Mouse (Mus musculus) hindbrain, embryonic 10.5 days (tissue): ENCODE data around the gene Mturn. TPM values are rescaled to one million over a fixed set of nuclear protein-coding genes. Genes with fewer than 3 reads are reported as not detected.

Experiments used
- DNase-seq: peaks from one replicate; pipeline ENCODE4 v3.0.0-alpha.2; 2017; ENCODE audit warnings: low spot score
- H3K27ac ChIP-seq: fragments of 300-500 bp; sonication (generic); 2 replicates; pipeline ENCODE4 v1.5.1; 2016; ENCODE audit warnings: mild to moderate bottlenecking, moderate library complexity
- H3K27me3 ChIP-seq: fragments of 300-500 bp; sonication (generic); 2 replicates; pipeline ENCODE4 v1.6.1; 2016; ENCODE audit warnings: mild to moderate bottlenecking; ENCODE audit not compliant: poor library complexity, insufficient read depth, severe bottlenecking
- H3K36me3 ChIP-seq: fragments of 300-500 bp; sonication (generic); 2 replicates; pipeline ENCODE4 v1.6.1; 2016; ENCODE audit warnings: mild to moderate bottlenecking, moderate library complexity
- H3K4me1 ChIP-seq: fragments of 300-500 bp; sonication (generic); replicated peaks from 2 replicates; pipeline ENCODE4 v1.6.1; 2016; ENCODE audit warnings: mild to moderate bottlenecking
- H3K4me3 ChIP-seq: fragments of 300-500 bp; sonication (generic); 2 replicates; pipeline ENCODE4 v1.5.1; 2016; ENCODE audit warnings: mild to moderate bottlenecking, moderate library complexity
- H3K9me3 ChIP-seq: fragments of 300-500 bp; sonication (generic); 2 replicates; pipeline ENCODE4 v1.6.1; 2016; ENCODE audit warnings: mild to moderate bottlenecking, moderate library complexity
- WGBS: fragments of 180-500 bp; shearing (Covaris S2); methylation state at CpG from one replicate; pipeline ENCODE4 v1.1.7; 2016; 5-methylcytosine and 5-hydroxymethylcytosine counted together
- polyA plus RNA-seq: library from polyadenylated mRNA; unstranded; fragments of >200 nt; fragmentation: Nextera tagmentation; extraction: Ambion mirVana; gene quantifications from 2 replicates; pipeline ENCODE4 v1.2.1, GENCODE M21; 2016

The Mturn gene
- polyA plus RNA-seq, 1 experiment from 2014 or later = 26.4 TPM

GRCm38 (mm10) chr6:54685716-54686395 lies 4.4 kb downstream of the Mturn start:
- H3K4me3 ChIP-seq = no peak overlapping the region
- H3K27me3 ChIP-seq = peaks cover 24% of the 10 kb centered on the region
- no peak overlapping the region for H3K27ac ChIP-seq
- no peaks in the 10 kb centered on the region for H3K9me3 ChIP-seq
- no peak for DNase-seq
- peaks cover 13% of the 10 kb centered on the region for H3K4me1 ChIP-seq
- WGBS = 79% methylated on average over 14 of the region's 14 CpGs
- H3K36me3 ChIP-seq = no peaks in the 10 kb centered on the region; the same call in 1 of the 2 replicates

- no peaks in the 10 kb centered on the region for H3K9me3 ChIP-seq
- no peak overlapping the region for H3K27ac ChIP-seq
- no peak overlapping the region for H3K4me3 ChIP-seq
- no peak for DNase-seq
- peaks cover 6% of the 10 kb centered on the region for H3K4me1 ChIP-seq
- H3K27me3 ChIP-seq = peaks cover 23% of the 10 kb centered on the region
- 92% methylated on average over 21 of the region's 21 CpGs for WGBS
- no peaks in the 10 kb centered on the region; the same call in 1 of the 2 replicates for H3K36me3 ChIP-seq
These were observed 5.7 kb downstream of the Mturn start for GRCm38 (mm10) chr6:54686946-54687737.

GRCm38 (mm10) chr6:54688467-54689323 lies 7.3 kb downstream of the Mturn start:
- DNase-seq = no peak
- WGBS = 79% methylated on average over 18 of the region's 18 CpGs
- Histone ChIP-seq H3K27me3 (peaks cover 8% of the 10 kb centered on the region), H3K36me3 (no peaks in the 10 kb centered on the region; the same call in 1 of the 2 replicates), H3K27ac (no peak overlapping the region), H3K4me1 (no peaks in the 10 kb centered on the region), H3K4me3 (no peak overlapping the region), H3K9me3 (no peaks in the 10 kb centered on the region)

GRCm38 (mm10) chr6:54689686-54690085 lies 8.3 kb downstream of the Mturn start:
- WGBS = 87% methylated on average over 7 of the region's 7 CpGs
- no peak for DNase-seq

GRCm38 (mm10) chr6:54690838-54691237 lies 9.4 kb downstream of the Mturn start:
- 84% methylated on average over 13 of the region's 13 CpGs for WGBS
- no peaks in the 10 kb centered on the region for H3K27me3 ChIP-seq
- DNase-seq = no peak

More at GRCm38 (mm10) chr6:54689686-54690085, 8.3 kb downstream of the Mturn start:
- Histone ChIP-seq H3K9me3 (no peaks in the 10 kb centered on the region), H3K36me3 (no peaks in the 10 kb centered on the region; the same call in 1 of the 2 replicates), H3K27me3 (no peaks in the 10 kb centered on the region), H3K4me1 (no peaks in the 10 kb centered on the region), H3K4me3 (no peak overlapping the region), H3K27ac (no peak overlapping the region)

GRCm38 (mm10) chr6:54691368-54692116 lies 10.1 kb downstream of the Mturn start:
- no peaks in the 10 kb centered on the region for H3K27me3 ChIP-seq
- no peaks in the 10 kb centered on the region for H3K9me3 ChIP-seq
- DNase-seq = no peak
- H3K4me1 ChIP-seq = no peaks in the 10 kb centered on the region
- H3K36me3 ChIP-seq = no peaks in the 10 kb centered on the region; the same call in 1 of the 2 replicates
- H3K4me3 ChIP-seq = no peak overlapping the region
- WGBS = 84% methylated on average over 14 of the region's 14 CpGs
- H3K27ac ChIP-seq = no peak overlapping the region

More at GRCm38 (mm10) chr6:54690838-54691237, 9.4 kb downstream of the Mturn start:
- Histone ChIP-seq H3K36me3 (no peaks in the 10 kb centered on the region; the same call in 1 of the 2 replicates), H3K27ac (no peak overlapping the region), H3K9me3 (no peaks in the 10 kb centered on the region), H3K4me1 (no peaks in the 10 kb centered on the region), H3K4me3 (no peak overlapping the region)

GRCm38 (mm10) chr6:54692201-54692600 lies 10.8 kb downstream of the Mturn start:
- Histone ChIP-seq H3K4me1 (no peaks in the 10 kb centered on the region), H3K9me3 (no peaks in the 10 kb centered on the region), H3K27me3 (peaks cover 3% of the 10 kb centered on the region; the same call in 1 of the 2 replicates), H3K36me3 (no peaks in the 10 kb centered on the region; the same call in 1 of the 2 replicates), H3K4me3 (no peak overlapping the region), H3K27ac (no peak overlapping the region)
- 80% methylated on average over 1 of the region's 1 CpGs for WGBS
- no peak for DNase-seq

- no peaks in the 10 kb centered on the region for H3K4me1 ChIP-seq
- no peak overlapping the region for H3K4me3 ChIP-seq
- no peaks in the 10 kb centered on the region for H3K9me3 ChIP-seq
- peaks cover 6% of the 10 kb centered on the region; the same call in 1 of the 2 replicates for H3K27me3 ChIP-seq
- WGBS = 91% methylated on average over 6 of the region's 6 CpGs
- H3K27ac ChIP-seq = no peak overlapping the region
- no peaks in the 10 kb centered on the region; the same call in 1 of the 2 replicates for H3K36me3 ChIP-seq
- no peak for DNase-seq
These were observed 11.9 kb downstream of the Mturn start for GRCm38 (mm10) chr6:54693286-54693685.

GRCm38 (mm10) chr6:54698691-54699476 lies 17.5 kb downstream of the Mturn start:
- DNase-seq = no peak
- Histone ChIP-seq H3K4me3 (peak overlapping the region; percentile 60), H3K27ac (peak overlapping the region; percentile 53), H3K36me3 (no peaks in the 10 kb centered on the region), H3K27me3 (peaks cover 41% of the 10 kb centered on the region), H3K9me3 (no peaks in the 10 kb centered on the region), H3K4me1 (peaks cover 18% of the 10 kb centered on the region)
- 9% methylated on average over 24 of the region's 24 CpGs for WGBS

- peaks cover 25% of the 10 kb centered on the region for H3K4me1 ChIP-seq
- H3K9me3 ChIP-seq = no peaks in the 10 kb centered on the region
- H3K27me3 ChIP-seq = peaks cover 48% of the 10 kb centered on the region
- peak overlapping the region; percentile 60 for H3K4me3 ChIP-seq
- peak overlapping the region; percentile 53 for H3K27ac ChIP-seq
- no peaks in the 10 kb centered on the region for H3K36me3 ChIP-seq
- peak; percentile 81 for DNase-seq
- 8% methylated on average over 19 of the region's 19 CpGs for WGBS
These were observed 18.1 kb downstream of the Mturn start for GRCm38 (mm10) chr6:54699477-54700056.

GRCm38 (mm10) chr6:54700516-54700915 lies 19.1 kb downstream of the Mturn start:
- WGBS = 92% methylated on average over 2 of the region's 2 CpGs

More at GRCm38 (mm10) chr6:54700516-54700915, 19.1 kb downstream of the Mturn start:
- H3K27ac ChIP-seq = no peak overlapping the region
- DNase-seq = no peak
- H3K27me3 ChIP-seq = peaks cover 52% of the 10 kb centered on the region
- no peak overlapping the region for H3K4me3 ChIP-seq
- H3K4me1 ChIP-seq = peaks cover 34% of the 10 kb centered on the region
- H3K9me3 ChIP-seq = no peaks in the 10 kb centered on the region
- H3K36me3 ChIP-seq = no peaks in the 10 kb centered on the region
